Mouse (Mus musculus): ENCODE measurements around the gene Rab11fip3. TPM values are rescaled to one million over a fixed set of nuclear protein-coding genes. Genes with fewer than 3 reads are reported as not detected.

Rab11fip3 gene
- 17.1 and 17.8 TPM in 2 replicates for polyA plus RNA-seq (2015; fragmentation: Nextera tagmentation; extraction: Ambion mirVana)

GRCm38 (mm10) chr17:26068831-26069739 lies at the start of gene Rab11fip3:
Gene Rab11fip3, minus strand, starts transcription at chr17:26069555.

DNA sequence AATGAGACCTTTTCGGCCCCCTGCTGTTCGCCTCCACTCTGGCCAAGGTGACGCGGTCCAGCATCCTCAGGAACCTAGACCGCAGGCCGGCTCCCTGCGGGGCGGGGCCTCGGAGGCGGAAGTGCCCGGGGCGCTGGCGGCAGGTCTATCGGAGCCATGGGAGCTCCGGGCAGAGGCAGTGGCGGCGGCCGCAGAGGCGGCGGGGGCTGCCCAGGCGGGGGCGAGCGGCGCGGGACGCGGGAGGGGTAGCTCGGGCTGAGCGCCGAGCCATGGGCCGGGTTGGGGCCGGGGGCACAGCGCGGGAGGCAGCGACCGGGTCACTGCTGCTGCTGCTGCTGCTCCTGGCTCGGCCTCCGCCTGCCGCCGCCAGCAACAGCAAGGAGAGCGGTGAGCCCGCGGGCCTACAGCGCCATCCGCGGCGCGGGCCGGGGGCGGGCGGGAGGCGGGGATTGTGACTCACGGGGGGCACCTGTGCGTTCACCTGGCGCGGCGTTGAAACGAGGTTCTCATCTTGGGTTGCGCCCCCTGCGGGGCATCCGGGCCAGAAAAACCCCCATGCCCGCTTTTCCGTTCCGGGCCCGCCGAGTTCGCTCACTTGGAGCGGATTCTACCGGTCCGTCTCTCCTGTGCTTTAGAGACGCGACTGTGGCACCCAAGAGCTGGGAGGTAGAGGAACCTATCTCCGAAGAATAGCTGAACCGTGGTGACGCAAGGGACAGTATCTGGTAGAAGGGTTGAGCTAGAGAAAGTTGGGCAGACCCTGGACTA lies 44.0 kb upstream of the Rab11fip3 start, which contains the start of gene Tmem8:
Gene Tmem8 (plus strand): TSS at position 119 of the 768 bp plus-strand sequence.

DNA sequence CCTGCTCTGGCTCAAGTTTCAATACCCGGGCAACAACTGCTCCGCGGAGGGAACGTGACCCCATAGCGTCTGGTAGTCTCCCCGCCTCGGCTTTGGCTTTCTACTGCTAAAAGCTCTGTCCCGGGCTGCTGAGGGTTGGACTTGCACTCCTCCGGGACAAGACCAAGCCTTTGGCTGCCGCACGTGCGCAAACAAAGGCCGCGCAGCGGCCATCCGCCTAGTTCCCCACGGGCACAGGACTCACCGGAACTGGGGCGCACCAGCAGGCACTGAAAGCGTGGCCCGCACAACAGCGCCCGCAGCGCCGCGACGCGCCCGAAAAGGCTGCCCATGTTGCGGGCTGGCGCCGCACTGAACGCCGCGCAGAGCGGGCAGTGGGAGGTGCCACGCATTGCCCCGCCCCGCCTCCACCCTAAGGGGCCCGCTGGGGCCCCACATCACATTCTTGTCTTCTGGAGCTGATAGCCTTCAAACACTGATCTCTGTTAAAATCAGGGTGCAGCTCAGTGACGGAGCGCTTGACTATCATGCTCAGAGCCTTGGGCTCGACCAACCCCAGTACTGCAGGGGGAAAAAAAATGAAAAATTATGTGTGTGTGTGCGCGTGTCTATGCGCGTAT lies 25.9 kb upstream of the Rab11fip3 start, which contains the start of gene Nme4:
Gene Nme4 (minus strand): TSS at position 482 of the 620 bp plus-strand sequence.

GRCm38 (mm10) chr17:26089905-26090632 lies 20.7 kb upstream of the Rab11fip3 start, which contains the start of gene Decr2:
Gene Decr2, minus strand, starts transcription at chr17:26090337.

DNA sequence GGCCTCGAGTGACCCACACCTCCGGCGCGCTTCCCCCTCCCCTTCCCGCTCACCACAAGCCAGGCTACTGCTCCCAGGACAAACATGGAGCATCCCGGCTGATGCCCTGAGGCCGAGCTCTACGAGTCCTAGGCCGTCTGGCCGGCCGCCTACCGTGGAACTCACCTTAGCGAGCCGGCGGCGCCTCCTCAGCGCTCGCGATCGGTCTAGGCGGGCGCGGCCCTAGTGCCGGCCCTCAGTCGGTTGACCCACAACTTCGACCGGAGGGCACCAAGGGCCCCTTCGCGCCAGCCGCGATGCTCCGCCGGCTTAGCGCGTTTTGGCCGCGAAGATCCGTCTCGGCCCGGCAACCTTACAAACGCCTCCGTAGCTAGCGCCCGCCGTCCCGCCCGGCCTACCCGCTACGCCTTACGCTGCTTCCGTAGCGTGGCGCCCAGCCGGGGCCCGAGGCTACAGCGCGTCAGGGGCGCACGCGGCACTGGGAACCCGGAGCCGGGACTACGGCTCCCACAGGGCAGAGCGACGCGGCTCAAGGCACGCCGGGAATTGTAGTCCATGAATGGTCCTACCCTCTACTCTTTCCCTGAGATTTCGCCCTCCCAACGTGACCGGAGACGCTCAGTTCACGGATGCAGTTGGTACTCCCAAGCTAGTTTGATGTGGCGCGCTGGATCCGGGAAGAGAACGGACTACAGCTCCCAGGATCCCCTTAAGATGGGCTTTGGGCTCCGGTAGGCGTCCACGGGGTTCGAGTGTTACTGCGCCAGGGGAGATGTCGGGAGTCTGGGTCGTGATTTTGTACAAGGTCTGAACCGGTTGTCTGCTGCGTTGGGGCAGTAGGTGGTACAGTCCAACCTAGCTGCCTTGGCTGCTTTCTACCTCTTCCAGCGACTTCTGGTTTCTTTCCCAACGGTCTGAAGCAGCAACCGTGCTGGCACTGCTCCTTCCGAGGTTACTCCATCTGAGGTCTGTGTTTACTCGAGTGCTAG lies 83.8 kb downstream of the Rab11fip3 start, which contains the start of gene Capn15:
Gene Capn15 (minus strand): TSS at position 491 of the 989 bp plus-strand sequence.

GRCm38 (mm10) chr17:25951803-25952623 lies 117.3 kb downstream of the Rab11fip3 start, which contains the start of gene A930017K11Rik:
Gene A930017K11Rik, minus strand, starts transcription at chr17:25952565.

GRCm38 (mm10) chr17:25944366-25945163 lies 124.8 kb downstream of the Rab11fip3 start, which contains the start of the genes Pigq and Nhlrc4:
Gene Pigq, minus strand, starts transcription at chr17:25944936.
Gene Nhlrc4, minus strand, starts transcription at chr17:25944961.

Other genes with a start within 250 kb of the Rab11fip3 start
- gene Wdr24, start 245.9 kb downstream of the Rab11fip3 start, polyA plus RNA-seq (2015; fragmentation: Nextera tagmentation; extraction: Ambion mirVana): 21.0 and 21.7 TPM in 2 replicates
- gene Jmjd8, start 240.7 kb downstream of the Rab11fip3 start, polyA plus RNA-seq (2015; fragmentation: Nextera tagmentation; extraction: Ambion mirVana): 37.1 and 44.5 TPM in 2 replicates
- gene Stub1, start 236.2 kb downstream of the Rab11fip3 start, polyA plus RNA-seq (2015; fragmentation: Nextera tagmentation; extraction: Ambion mirVana): 354 and 408 TPM in 2 replicates
- gene Rhbdl1, start 232.3 kb downstream of the Rab11fip3 start, polyA plus RNA-seq (2015; fragmentation: Nextera tagmentation; extraction: Ambion mirVana): 89.7 and 104 TPM in 2 replicates
- gene Gm20683, start 227.8 kb downstream of the Rab11fip3 start, polyA plus RNA-seq (2015; fragmentation: Nextera tagmentation; extraction: Ambion mirVana): 13.1 and 18.9 TPM in 2 replicates
- gene Rhot2, start 224.7 kb downstream of the Rab11fip3 start, polyA plus RNA-seq (2015; fragmentation: Nextera tagmentation; extraction: Ambion mirVana): 13.5 and 19.5 TPM in 2 replicates
- gene Wdr90, start 208.1 kb downstream of the Rab11fip3 start, polyA plus RNA-seq (2015; fragmentation: Nextera tagmentation; extraction: Ambion mirVana): 9.4 and 12.7 TPM in 2 replicates
- 64.6 and 66.2 TPM in 2 replicates for gene Mcrip2, start 200.8 kb downstream of the Rab11fip3 start, polyA plus RNA-seq (2015; fragmentation: Nextera tagmentation; extraction: Ambion mirVana)
- gene Mettl26, start 194.5 kb downstream of the Rab11fip3 start, polyA plus RNA-seq (2015; fragmentation: Nextera tagmentation; extraction: Ambion mirVana): 81.0 and 83.3 TPM in 2 replicates
- 0.27 and 0.46 TPM in 2 replicates for gene Wfikkn1, start 188.7 kb downstream of the Rab11fip3 start, polyA plus RNA-seq (2015; fragmentation: Nextera tagmentation; extraction: Ambion mirVana)
- gene Rab40c, start 149.8 kb downstream of the Rab11fip3 start, polyA plus RNA-seq (2015; fragmentation: Nextera tagmentation; extraction: Ambion mirVana): 37.8 and 40.6 TPM in 2 replicates
- gene Pigq, start 124.6 kb downstream of the Rab11fip3 start, polyA plus RNA-seq (2015; fragmentation: Nextera tagmentation; extraction: Ambion mirVana): 60.7 and 77.8 TPM in 2 replicates
- gene Nhlrc4, start 124.6 kb downstream of the Rab11fip3 start, polyA plus RNA-seq (2015; fragmentation: Nextera tagmentation; extraction: Ambion mirVana): not detected in 2 replicates
- gene A930017K11Rik, start 117.0 kb downstream of the Rab11fip3 start, polyA plus RNA-seq (2015; fragmentation: Nextera tagmentation; extraction: Ambion mirVana): 0.19 TPM in 1 of 2 replicates, not detected in the other
- gene Capn15, start 83.8 kb downstream of the Rab11fip3 start, polyA plus RNA-seq (2015; fragmentation: Nextera tagmentation; extraction: Ambion mirVana): 14.2 and 17.7 TPM in 2 replicates
- gene Decr2, start 20.8 kb upstream of the Rab11fip3 start, polyA plus RNA-seq (2015; fragmentation: Nextera tagmentation; extraction: Ambion mirVana): 38.7 and 44.3 TPM in 2 replicates
- gene Nme4, start 26.0 kb upstream of the Rab11fip3 start, polyA plus RNA-seq (2015; fragmentation: Nextera tagmentation; extraction: Ambion mirVana): 13.2 TPM in 2 replicates
- 4.9 and 5.6 TPM in 2 replicates for gene Tmem8, start 43.7 kb upstream of the Rab11fip3 start, polyA plus RNA-seq (2015; fragmentation: Nextera tagmentation; extraction: Ambion mirVana)
- 192 and 200 TPM in 2 replicates for gene Mrpl28, start 53.9 kb upstream of the Rab11fip3 start, polyA plus RNA-seq (2015; fragmentation: Nextera tagmentation; extraction: Ambion mirVana)
- gene Axin1, start 69.1 kb upstream of the Rab11fip3 start, polyA plus RNA-seq (2015; fragmentation: Nextera tagmentation; extraction: Ambion mirVana): 12.8 and 15.4 TPM in 2 replicates
- not detected in 2 replicates for gene Pdia2, start 129.5 kb upstream of the Rab11fip3 start, polyA plus RNA-seq (2015; fragmentation: Nextera tagmentation; extraction: Ambion mirVana)
- 24.6 and 30.8 TPM in 2 replicates for gene Rgs11, start 133.4 kb upstream of the Rab11fip3 start, polyA plus RNA-seq (2015; fragmentation: Nextera tagmentation; extraction: Ambion mirVana)
- 416 and 433 TPM in 2 replicates for gene Arhgdig, start 138.2 kb upstream of the Rab11fip3 start, polyA plus RNA-seq (2015; fragmentation: Nextera tagmentation; extraction: Ambion mirVana)
- gene Fam234a, start 174.7 kb upstream of the Rab11fip3 start, polyA plus RNA-seq (2015; fragmentation: Nextera tagmentation; extraction: Ambion mirVana): 34.1 and 34.9 TPM in 2 replicates
- gene Luc7l, start 183.3 kb upstream of the Rab11fip3 start, polyA plus RNA-seq (2015; fragmentation: Nextera tagmentation; extraction: Ambion mirVana): 70.8 and 77.6 TPM in 2 replicates